Mouse (Mus musculus) bone marrow macrophage, adult 2 months (primary cell): Measurements from ENCODE around the gene Cdcp1. TPM values are rescaled to one million over a fixed set of nuclear protein-coding genes. Genes with fewer than 3 reads are reported as not detected.

Experiments
- H3K27ac ChIP-seq: 2 replicates; pipeline ENCODE4 v1.5.1; 2012; ENCODE audit warnings: low read depth, low read length; ENCODE audit not compliant: insufficient read depth
- H3K4me1 ChIP-seq: 2 replicates; pipeline ENCODE4 v1.6.1; 2012; ENCODE audit warnings: low read length; ENCODE audit not compliant: control insufficient read depth, insufficient read depth
- H3K4me3 ChIP-seq: 2 replicates; pipeline ENCODE4 v1.5.1; 2012; ENCODE audit warnings: mild to moderate bottlenecking, low read length, moderate library complexity; ENCODE audit not compliant: insufficient read depth
- CTCF ChIP-seq: IDR thresholded peaks from 2 replicates; pipeline ENCODE4 v1.5.1; 2012; ENCODE audit warnings: low read depth, mild to moderate bottlenecking, low read length, moderate library complexity
- POLR2A ChIP-seq: IDR thresholded peaks from 2 replicates; pipeline ENCODE4 v1.6.1; 2012; ENCODE audit warnings: mild to moderate bottlenecking, low read depth, low read length, borderline replicate concordance
- polyA plus RNA-seq: library from polyadenylated mRNA; stranded (reverse); fragments of >200 nt; gene quantifications from 2 replicates; pipeline ENCODE4 v1.2.4, GENCODE M21; 2012; ENCODE audit not compliant: missing spikeins, insufficient read depth, insufficient read length

The Cdcp1 gene
- polyA plus RNA-seq, 1 experiment = not detected

DNA sequence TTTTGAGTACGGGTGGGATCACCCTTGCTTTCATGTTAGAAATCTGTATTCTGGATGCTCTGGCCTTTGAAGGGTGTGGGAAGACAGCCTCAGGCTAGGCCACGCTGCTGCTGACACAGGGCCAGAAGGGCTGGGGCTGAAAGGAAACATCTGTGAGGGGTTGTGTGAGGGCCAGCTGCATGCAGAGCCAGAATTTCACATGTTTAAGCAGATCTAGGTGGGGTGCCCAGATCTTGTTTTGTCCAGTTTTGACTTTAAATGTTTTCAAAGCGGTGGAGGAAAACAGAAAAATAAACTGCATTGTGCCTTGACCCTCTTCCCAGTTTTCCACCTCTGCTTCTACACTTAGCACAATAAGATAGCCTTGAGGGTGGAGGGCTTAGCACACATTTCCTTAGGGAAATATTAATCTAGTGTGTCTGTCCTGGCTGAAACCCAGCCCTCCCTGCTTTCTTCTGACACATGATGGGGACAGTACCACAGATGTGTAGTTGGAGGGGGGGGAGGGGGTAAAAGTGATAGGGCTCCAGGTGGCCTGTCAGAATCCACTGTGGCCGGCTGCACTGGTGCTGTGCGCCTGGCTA, 76.9 kb downstream of the Cdcp1 start:
- Histone ChIP-seq H3K4me3 (no peak overlapping the region), H3K4me1 (no peaks in the 10 kb centered on the region), H3K27ac (no peak overlapping the region)
- no peak for TF ChIP-seq POLR2A
- TF ChIP-seq CTCF = no peak

DNA sequence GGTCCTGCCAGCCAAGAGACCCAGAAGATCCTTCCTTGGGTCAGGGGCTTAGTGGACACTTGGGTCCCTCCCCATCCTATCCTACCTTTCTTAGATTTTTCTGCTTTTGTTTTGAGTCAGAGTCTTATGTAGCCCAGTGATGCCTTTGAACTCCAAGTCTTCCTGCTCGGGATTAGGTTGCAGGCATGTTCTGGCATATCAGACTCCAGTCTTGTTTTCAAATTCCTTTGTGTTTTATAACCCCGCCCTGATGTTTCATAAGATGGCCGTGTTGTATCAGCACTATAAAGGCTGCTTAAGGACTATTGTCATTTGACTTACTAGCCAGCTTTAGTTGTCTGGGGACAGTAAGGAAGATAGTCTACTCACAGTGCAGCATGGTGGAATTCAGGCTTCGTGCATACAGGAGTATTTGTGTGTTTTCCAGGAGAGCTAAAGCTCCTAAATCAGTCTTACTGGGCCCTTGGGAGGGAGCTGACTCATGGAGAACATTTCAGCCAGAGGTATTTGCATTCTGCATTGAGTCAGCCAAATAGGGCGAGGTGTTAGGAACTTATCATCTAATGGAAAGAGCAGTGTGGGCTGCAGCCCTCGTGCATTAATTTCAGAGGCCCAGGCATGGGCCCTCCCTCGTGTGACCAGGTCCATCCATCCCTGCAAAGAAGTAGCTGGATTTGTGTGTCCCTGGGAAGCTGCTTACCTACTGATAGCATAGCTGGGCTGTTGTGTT, 78.7 kb downstream of the Cdcp1 start:
- TF ChIP-seq CTCF = no peak
- TF ChIP-seq POLR2A = no peak
- Histone ChIP-seq H3K27ac (no peak overlapping the region), H3K4me3 (no peak overlapping the region), H3K4me1 (no peaks in the 10 kb centered on the region)

DNA sequence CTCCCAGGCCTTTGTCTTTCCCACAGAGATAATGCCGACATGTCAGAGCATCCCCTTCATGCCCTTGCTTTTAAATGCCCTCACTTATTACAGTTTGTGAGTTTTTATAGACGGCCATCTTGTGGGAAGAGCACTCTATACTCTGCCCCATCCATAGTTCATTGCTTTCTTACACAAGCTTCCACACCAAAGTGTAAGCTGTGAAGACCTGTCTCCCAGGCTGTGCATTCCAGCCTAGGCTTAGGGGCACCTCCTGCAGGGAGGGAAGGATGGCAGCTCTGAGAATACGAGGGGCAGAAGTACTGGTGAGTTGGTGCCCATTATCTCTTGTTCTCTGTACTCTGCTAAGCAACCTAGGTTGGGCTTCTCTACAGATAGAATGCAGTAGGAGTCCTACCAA, 82.8 kb downstream of the Cdcp1 start:
- Histone ChIP-seq H3K4me1 (no peaks in the 10 kb centered on the region), H3K4me3 (no peak overlapping the region), H3K27ac (no peak overlapping the region)
- TF ChIP-seq CTCF (no peak), POLR2A (no peak)

DNA sequence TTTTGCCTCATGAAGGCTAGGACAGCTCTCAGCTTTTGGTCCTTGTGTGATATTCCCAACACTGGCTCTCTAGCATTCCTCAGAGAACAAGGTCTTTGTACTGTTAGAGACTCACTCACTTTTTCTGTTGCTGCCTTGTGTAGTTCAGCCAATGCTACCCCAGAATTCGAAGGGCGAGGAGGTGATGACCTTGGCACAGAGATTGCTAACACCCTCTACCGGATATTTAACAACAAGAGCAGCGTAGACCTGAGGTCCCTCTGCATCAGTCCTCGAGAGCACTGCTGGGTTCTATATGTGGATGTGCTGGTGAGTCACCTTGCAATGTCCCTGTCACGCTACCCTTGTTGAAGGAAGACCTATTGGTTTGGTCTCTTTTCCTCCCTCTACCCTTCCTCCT, 88.2 kb downstream of the Cdcp1 start:
- Histone ChIP-seq H3K4me3 (no peak overlapping the region), H3K4me1 (no peaks in the 10 kb centered on the region), H3K27ac (no peak overlapping the region)
- TF ChIP-seq POLR2A (no peak), CTCF (no peak)

DNA sequence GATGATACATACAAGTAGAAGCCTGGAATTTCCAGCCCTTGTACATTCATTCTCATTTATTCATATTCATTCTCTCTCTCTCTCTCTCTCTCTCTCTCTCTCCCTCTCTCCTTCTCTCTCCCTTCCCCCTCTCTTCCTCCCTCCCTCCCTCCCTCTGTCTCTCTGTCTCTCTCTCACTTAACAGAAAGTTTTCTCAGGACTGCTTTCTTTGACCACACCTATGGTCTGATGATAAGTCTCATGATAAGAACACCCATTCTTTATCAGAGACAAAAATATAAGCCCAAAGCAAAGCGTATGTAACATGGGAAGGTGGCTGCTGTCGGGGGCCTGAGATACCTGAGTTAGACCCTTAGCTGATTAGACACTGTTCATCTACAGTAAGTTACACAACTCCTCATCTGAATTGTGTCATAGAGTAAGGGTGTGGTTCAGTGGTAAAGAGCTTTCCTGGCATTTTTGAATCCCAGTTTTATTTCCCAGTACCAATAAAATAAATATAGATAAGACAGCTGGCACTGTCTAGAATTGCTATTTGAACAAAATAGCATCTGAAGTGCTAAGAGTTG, 91.3 kb downstream of the Cdcp1 start:
- TF ChIP-seq POLR2A (no peak), CTCF (no peak)
- Histone ChIP-seq H3K4me1 (no peaks in the 10 kb centered on the region), H3K4me3 (no peak overlapping the region), H3K27ac (no peak overlapping the region)

DNA sequence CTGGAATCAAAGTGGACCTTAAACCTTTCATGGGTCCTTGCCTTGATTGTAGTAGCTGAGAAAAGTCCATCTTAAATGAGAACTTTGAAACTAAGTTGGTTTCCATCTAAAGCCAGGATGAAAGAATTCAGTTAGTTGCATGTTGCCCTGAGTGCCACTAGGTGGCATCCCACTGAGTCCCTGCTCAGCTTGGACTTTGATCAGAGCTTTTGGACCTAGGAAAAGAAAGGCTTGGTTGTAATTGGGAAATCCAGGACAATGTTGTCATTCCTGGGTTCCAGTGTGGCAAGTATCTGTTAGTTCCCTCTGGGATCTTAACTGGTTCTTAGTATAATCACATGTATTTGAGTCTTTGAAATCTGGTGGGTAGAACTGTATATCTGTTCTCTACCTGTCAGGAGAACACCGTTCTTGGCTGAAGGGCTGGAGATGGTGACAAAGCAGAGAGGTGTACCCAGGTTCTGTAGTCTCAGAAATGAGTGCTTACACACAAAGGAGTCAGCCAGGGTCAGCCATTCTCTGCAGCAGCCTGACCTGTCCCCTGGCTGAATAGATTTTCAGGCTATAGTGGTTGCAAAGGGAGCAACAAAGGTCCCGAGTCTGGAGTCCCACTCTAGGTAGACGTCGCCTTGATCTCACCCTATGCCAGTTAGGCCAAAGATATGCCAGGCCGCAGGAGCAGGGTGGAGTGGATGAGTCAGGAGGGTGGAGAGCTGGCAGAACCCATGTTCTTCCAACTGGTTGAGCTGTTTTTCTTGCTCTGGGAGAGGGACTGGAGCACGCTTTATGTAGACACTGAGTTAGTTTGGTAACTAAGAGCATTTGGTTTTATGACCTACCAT, 92.0 kb downstream of the Cdcp1 start:
- Histone ChIP-seq H3K4me1 (no peaks in the 10 kb centered on the region), H3K27ac (no peak overlapping the region), H3K4me3 (no peak overlapping the region)
- TF ChIP-seq CTCF (no peak; the same call in 1 of the 2 replicates), POLR2A (no peak)

DNA sequence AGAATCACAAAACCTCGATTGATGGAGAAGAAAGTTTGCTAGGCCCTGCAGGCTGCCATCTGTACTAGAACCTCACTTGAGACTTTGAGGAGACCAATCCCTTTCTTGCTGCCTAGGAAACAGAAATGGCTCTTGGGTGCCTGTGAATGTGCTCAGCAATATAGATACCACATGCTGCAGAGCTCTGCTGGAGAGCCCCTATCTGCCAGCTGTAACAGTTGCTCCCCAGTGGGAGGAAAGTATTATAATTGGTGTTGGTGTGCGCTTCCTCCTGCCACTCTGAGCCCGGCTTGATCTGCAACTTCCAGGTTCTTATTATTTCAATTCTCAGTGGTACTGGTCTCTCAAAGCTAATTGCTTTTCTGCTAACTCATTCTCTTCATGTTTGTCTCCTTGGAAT, 92.8 kb downstream of the Cdcp1 start:
- H3K4me3 ChIP-seq = no peak overlapping the region
- no peak for TF ChIP-seq POLR2A
- TF ChIP-seq CTCF = no peak
- H3K27ac ChIP-seq = no peak overlapping the region
- H3K4me1 ChIP-seq = no peaks in the 10 kb centered on the region

Other genes starting within 250 kb of the Cdcp1 start
- 4.9 and 5.5 TPM in 2 replicates for gene Tmem42, start 194.7 kb downstream of the Cdcp1 start, polyA plus RNA-seq
- not detected in 2 replicates for gene Tgm4, start 181.3 kb downstream of the Cdcp1 start, polyA plus RNA-seq
- 42.8 and 47.5 TPM in 2 replicates for gene Zdhhc3, start 102.8 kb downstream of the Cdcp1 start, polyA plus RNA-seq
- gene Exosc7, start 102.8 kb downstream of the Cdcp1 start, polyA plus RNA-seq = 24.4 and 25.1 TPM in 2 replicates
- not detected in 2 replicates for gene Clec3b, start 65.1 kb downstream of the Cdcp1 start, polyA plus RNA-seq
- gene Tmem158, start 44.7 kb upstream of the Cdcp1 start, polyA plus RNA-seq = 0.75 and 1.4 TPM in 2 replicates
- 3,425 and 3,732 TPM in 2 replicates for gene Lars2, start 150.9 kb upstream of the Cdcp1 start, polyA plus RNA-seq